20 mouse cellular contexts compared by ENCODE assay signal in the genomic region with DNA sequence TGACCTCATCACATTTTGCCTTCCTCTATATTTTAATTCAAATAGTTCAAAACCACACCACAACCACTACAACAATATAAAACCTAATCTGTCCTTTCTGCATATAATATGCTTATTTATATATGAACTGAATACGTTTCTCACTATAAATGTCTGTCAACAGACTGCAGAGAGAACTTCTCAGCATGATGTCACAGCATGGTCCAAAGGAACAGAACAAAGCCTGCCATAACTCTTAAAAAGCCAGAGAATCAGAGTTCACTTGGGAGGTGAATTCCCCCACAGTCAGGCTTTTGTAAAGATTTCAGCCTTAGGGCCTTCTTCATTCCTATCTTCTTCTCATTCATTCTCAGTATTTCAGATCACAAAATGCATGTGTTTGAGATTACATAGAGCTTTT.
DNase-seq lines count a peak whose midpoint lies in the region; ATAC-seq and TF ChIP-seq lines count a peak whose summit lies in the region.
"Had no signal": no experiment of that assay in that cellular context is flagged by ENCODE, and none has a peak within 500 bp of the region (broad histone marks: within the 10 kb centered on the region; RNA-seq: fewer than 3 reads in every experiment).

No protein-coding gene starts in this region.

- no peak for TF ChIP-seq POLR2A in cerebellum, adult 2 months (IDR thresholded peaks at IDR 0.05; ENCODE audit: borderline replicate concordance, insufficient read depth, low read length)

- H3K36me3 ChIP-seq in hindbrain, embryonic 11.5 days (ENCODE audit: control insufficient read depth, insufficient read depth, low read length), result no peaks in the 10 kb centered on the region
- no peaks in the 10 kb centered on the region for H3K36me3 ChIP-seq in hindbrain, embryonic 13.5 days
- no peaks in the 10 kb centered on the region for H3K36me3 ChIP-seq in forebrain, embryonic 16.5 days (ENCODE audit: control insufficient read depth, insufficient read depth)
- H3K36me3 ChIP-seq: embryonic facial prominence, embryonic 15.5 days; forebrain, embryonic 10.5 days; heart, embryonic 13.5 days; kidney, embryonic 15.5 days had no signal

- ATAC-seq in hindbrain, embryonic 11.5 days (ENCODE audit: low FRiP score), result no peak
- ATAC-seq in hindbrain, embryonic 13.5 days (ENCODE audit: low FRiP score), result no peak
- no peak for ATAC-seq in forebrain, embryonic 16.5 days
- ATAC-seq: hindbrain, embryonic 16.5 days; intestine, postnatal 0 days had no signal

- 29% methylated on average over 1 of the region's 1 CpGs for WGBS in hindbrain, embryonic 11.5 days
- WGBS in hindbrain, embryonic 13.5 days, result 33% methylated on average over 1 of the region's 1 CpGs
- WGBS in cerebellum, adult 2 months, result 7% methylated on average over 1 of the region's 1 CpGs
- 16% methylated on average over 1 of the region's 1 CpGs for WGBS in forebrain, embryonic 16.5 days

- no peaks in the 10 kb centered on the region for H3K27me3 ChIP-seq in hindbrain, embryonic 11.5 days (ENCODE audit: control insufficient read depth, insufficient read depth, low read length)
- no peaks in the 10 kb centered on the region for H3K27me3 ChIP-seq in hindbrain, embryonic 13.5 days
- H3K27me3 ChIP-seq in cerebellum, adult 2 months (ENCODE audit: control insufficient read depth, insufficient read depth, low read length), result no peaks in the 10 kb centered on the region
- H3K27me3 ChIP-seq in forebrain, embryonic 16.5 days (replicated peaks; ENCODE audit: control insufficient read depth, insufficient read depth, low read length), result no peaks in the 10 kb centered on the region
- H3K27me3 ChIP-seq: CH12.LX; embryonic facial prominence, embryonic 15.5 days; heart, embryonic 13.5 days; kidney, embryonic 15.5 days; megakaryocyte, embryonic 14.5 days had no signal

- H3K4me1 ChIP-seq in hindbrain, embryonic 11.5 days (replicated peaks; ENCODE audit: control insufficient read depth, insufficient read depth, low read length), result no peaks in the 10 kb centered on the region
- H3K4me1 ChIP-seq in hindbrain, embryonic 13.5 days (replicated peaks), result no peaks in the 10 kb centered on the region
- no peaks in the 10 kb centered on the region for H3K4me1 ChIP-seq in cerebellum, adult 2 months (ENCODE audit: control insufficient read depth, insufficient read depth, low read length)
- H3K4me1 ChIP-seq in forebrain, embryonic 16.5 days (replicated peaks; ENCODE audit: control insufficient read depth, insufficient read depth, low read length), result no peaks in the 10 kb centered on the region
- H3K4me1 ChIP-seq: embryonic facial prominence, embryonic 15.5 days; forebrain, embryonic 10.5 days; heart, embryonic 13.5 days; kidney, embryonic 15.5 days; megakaryocyte, embryonic 14.5 days had no signal

- intact Hi-C loops in gastrocnemius, postnatal 14 days (cut with DNase I; ENCODE audit: low total_unique reads), result no loop called here

- H3K27ac ChIP-seq in hindbrain, embryonic 11.5 days (ENCODE audit: low read depth, low read length), result no peak overlapping the region
- H3K27ac ChIP-seq in hindbrain, embryonic 13.5 days, result no peak overlapping the region
- no peak overlapping the region for H3K27ac ChIP-seq in cerebellum, adult 2 months (ENCODE audit: insufficient read depth, low read length)
- no peak overlapping the region for H3K27ac ChIP-seq in forebrain, embryonic 16.5 days (ENCODE audit: low read length)
- H3K27ac ChIP-seq: embryonic facial prominence, embryonic 15.5 days; forebrain, embryonic 10.5 days; heart, embryonic 13.5 days; kidney, embryonic 15.5 days; stomach, postnatal 0 days had no signal

- peak; percentile 10 for DNase-seq in hindbrain, embryonic 11.5 days (ENCODE audit: low spot score)
- peak; percentile 27 to 63 for DNase-seq in cerebellum, adult 2 months
- DNase-seq in embryo, embryonic 10.5 days (ENCODE audit: low spot score), result peak; percentile 24
- DNase-seq in adrenal gland, adult 18-20 months (ENCODE audit: low spot score in 2 of 2), result no peak
- DNase-seq in gastrocnemius, postnatal 14 days, result no peak
- DNase-seq: heart, postnatal 36 days; lung, adult 18-20 months; right cerebral cortex, adult 18-20 months had no signal

- H3K9me3 ChIP-seq in hindbrain, embryonic 11.5 days (ENCODE audit: control insufficient read depth, low read length), result no peaks in the 10 kb centered on the region
- H3K9me3 ChIP-seq in hindbrain, embryonic 13.5 days, result no peaks in the 10 kb centered on the region
- no peaks in the 10 kb centered on the region for H3K9me3 ChIP-seq in forebrain, embryonic 16.5 days (ENCODE audit: control insufficient read depth, low read length)
- H3K9me3 ChIP-seq: embryonic facial prominence, embryonic 15.5 days; forebrain, embryonic 10.5 days; heart, embryonic 13.5 days; kidney, embryonic 15.5 days; megakaryocyte, embryonic 14.5 days had no signal

- no peak overlapping the region for H3K4me3 ChIP-seq in hindbrain, embryonic 11.5 days (ENCODE audit: low read depth, low read length)
- no peak overlapping the region for H3K4me3 ChIP-seq in hindbrain, embryonic 13.5 days
- no peak overlapping the region for H3K4me3 ChIP-seq in cerebellum, adult 2 months (replicated peaks; ENCODE audit: insufficient read depth, low read depth, low read length)
- H3K4me3 ChIP-seq in forebrain, embryonic 16.5 days (replicated peaks; ENCODE audit: low read length), result no peak overlapping the region
- H3K4me3 ChIP-seq: embryonic facial prominence, embryonic 15.5 days; forebrain, embryonic 10.5 days; heart, embryonic 13.5 days; kidney, embryonic 15.5 days; megakaryocyte, embryonic 14.5 days had no signal

- H3K4me2 ChIP-seq in hindbrain, embryonic 11.5 days (replicated peaks; ENCODE audit: low read depth, low read length), result no peak overlapping the region
- no peak overlapping the region for H3K4me2 ChIP-seq in hindbrain, embryonic 13.5 days
- no peak overlapping the region for H3K4me2 ChIP-seq in forebrain, embryonic 16.5 days (ENCODE audit: low read length)
- H3K4me2 ChIP-seq: embryonic facial prominence, embryonic 15.5 days; heart, embryonic 13.5 days; kidney, embryonic 15.5 days; liver, embryonic 11.5 days had no signal

- TF ChIP-seq CTCF in cerebellum, adult 2 months (IDR thresholded peaks at IDR 0.05; ENCODE audit: borderline replicate concordance, insufficient read depth, low read depth, low read length), result no peak

- no peak overlapping the region for H3K9ac ChIP-seq in hindbrain, embryonic 11.5 days (ENCODE audit: low read depth, low read length)
- no peak overlapping the region for H3K9ac ChIP-seq in hindbrain, embryonic 13.5 days
- no peak overlapping the region for H3K9ac ChIP-seq in forebrain, embryonic 16.5 days (replicated peaks; ENCODE audit: low read depth, low read length)
- H3K9ac ChIP-seq: embryonic facial prominence, embryonic 15.5 days; heart, embryonic 13.5 days; kidney, embryonic 15.5 days had no signal

Comparison
In these comparisons a context has a peak if more than half of its experiments do, and no peak if none do; other contexts are left out.
1. DNase-seq: peak in hindbrain, embryonic 11.5 days (single experiment), cerebellum, adult 2 months (2 of 2) and embryo, embryonic 10.5 days (single experiment); none in adrenal gland, adult 18-20 months (0 of 2) and gastrocnemius, postnatal 14 days (single experiment).